Mouse (Mus musculus) heart, postnatal 0 days (tissue): ENCODE measurements around the gene Ccdc32.

Source experiments
- CTCF ChIP-seq: IDR thresholded peaks from 2 replicates; pipeline ENCODE4 v1.5.1; 2016; ENCODE audit warnings: antibody characterized with exemption, control low read depth, low read depth
- EP300 ChIP-seq: IDR thresholded peaks from 2 replicates; pipeline ENCODE4 v1.6.1; 2016; ENCODE audit warnings: antibody characterized with exemption, low read depth

GRCm38 (mm10) chr2:118996798-118997105 lies 32.4 kb downstream of the Ccdc32 start:
- no peak for TF ChIP-seq CTCF
- no peak for TF ChIP-seq EP300
